ENCODE assay signal across 8 mouse cellular contexts in genomic region chr10:80244791-80245399, GRCm38 (mm10). TPM values are rescaled to one million over a fixed set of nuclear protein-coding genes. Genes with fewer than 3 reads are reported as not detected.
A peak's percentile ranks its signal among the peaks of the same experiment; 100 is the strongest.
DNase-seq lines count a peak whose midpoint lies in the region; ATAC-seq lines count a peak whose summit lies in the region.

No protein-coding gene starts in this region.

- H3K4me2 ChIP-seq in intestine, embryonic 14.5 days (ENCODE audit: low read length) = no peak overlapping the region
- H3K4me2 ChIP-seq in midbrain, embryonic 12.5 days (replicated peaks) = no peak overlapping the region

- H3K9me3 ChIP-seq in intestine, embryonic 14.5 days (ENCODE audit: control insufficient read depth, low read length) = no peaks in the 10 kb centered on the region
- no peaks in the 10 kb centered on the region for H3K9me3 ChIP-seq in midbrain, embryonic 12.5 days

- no peak overlapping the region for H3K27ac ChIP-seq in intestine, embryonic 14.5 days (ENCODE audit: low read depth)
- peak overlapping the region; percentile 66 for H3K27ac ChIP-seq in midbrain, embryonic 12.5 days (replicated peaks)

- no peak for ATAC-seq in intestine, embryonic 14.5 days (replicated peaks; ENCODE audit: low FRiP score, low TSS enrichment, low read depth)
- no peak for ATAC-seq in midbrain, embryonic 12.5 days (ENCODE audit: low FRiP score, low read depth)
- ATAC-seq in granulocyte monocyte progenitor cell, adult 5-6 weeks (replicated peaks; ENCODE audit: poor library complexity, severe bottlenecking) = no peak

- 38% methylated on average over 5 of the region's 5 CpGs for WGBS in intestine, embryonic 14.5 days
- 33% methylated on average over 5 of the region's 5 CpGs for WGBS in midbrain, embryonic 12.5 days

- peak; percentile 36 to 50 for DNase-seq in heart, postnatal 14 days
- DNase-seq in heart, postnatal 25 days (ENCODE audit: low spot score) = no peak
- peak; percentile 62 for DNase-seq in ES-CJ7 (ENCODE audit: low read depth, low spot score)
- DNase-seq in cerebellum, postnatal 36 days = peak; percentile 65 to 73
- DNase-seq in intestine, embryonic 14.5 days (ENCODE audit: low spot score) = peak; percentile 75
- no peak for DNase-seq in left cerebral cortex, adult 9 months (ENCODE audit: low spot score in 2 of 2)

- peaks cover 49% of the 10 kb centered on the region for H3K36me3 ChIP-seq in intestine, embryonic 14.5 days (ENCODE audit: control insufficient read depth, insufficient read depth, low read length)
- H3K36me3 ChIP-seq in midbrain, embryonic 12.5 days = peaks cover 48% of the 10 kb centered on the region

- intact Hi-C loops in heart, postnatal 14 days (cut with DNase I) = loop anchor here (1.0 to 10.0 kb wide), 3 partner anchors 46 to 280 kb away; partner anchors contain the start of gene Wdr18
- intact Hi-C loops in heart, postnatal 25 days (cut with DNase I) = loop anchor here (1.0 kb wide), 2 partner anchors 46 to 70 kb away; no protein-coding TSS in a partner anchor

- H3K27me3 ChIP-seq in intestine, embryonic 14.5 days (replicated peaks; ENCODE audit: control insufficient read depth, insufficient read depth, low read length) = no peaks in the 10 kb centered on the region
- peaks cover 17% of the 10 kb centered on the region for H3K27me3 ChIP-seq in midbrain, embryonic 12.5 days

- H3K4me1 ChIP-seq in intestine, embryonic 14.5 days (replicated peaks; ENCODE audit: control insufficient read depth, insufficient read depth, low read length) = peaks cover 5% of the 10 kb centered on the region; the same call in 1 of the 2 replicates
- peaks cover 16% of the 10 kb centered on the region for H3K4me1 ChIP-seq in midbrain, embryonic 12.5 days

- H3K9ac ChIP-seq in intestine, embryonic 14.5 days (ENCODE audit: low read length) = no peak overlapping the region
- peak overlapping the region; percentile 45; the same call in 1 of the 2 replicates for H3K9ac ChIP-seq in midbrain, embryonic 12.5 days (replicated peaks)

- H3K4me3 ChIP-seq in intestine, embryonic 14.5 days (ENCODE audit: low read depth, low read length) = no peak overlapping the region
- no peak overlapping the region for H3K4me3 ChIP-seq in midbrain, embryonic 12.5 days

RNA-seq across cellular contexts. Expression of gene Ndufs7, which starts 4.0 kb away (rescaled TPM):
- 100 to 1,000 TPM; 728 to 743 TPM for total RNA-seq in heart, postnatal 14 days (2021)
- total RNA-seq in heart, postnatal 25 days (2021) = 100 to 1,000 TPM; 957 to 967 TPM
- 453 and 498 TPM in 2 replicates for polyA plus RNA-seq in intestine, embryonic 14.5 days (2014; fragmentation: Nextera tagmentation; extraction: Ambion mirVana)
- polyA plus RNA-seq in midbrain, embryonic 12.5 days (2016; fragmentation: Nextera tagmentation; extraction: Ambion mirVana) = 205 and 213 TPM in 2 replicates
- total RNA-seq in granulocyte monocyte progenitor cell, adult 5-6 weeks (2014; fragmentation: Nextera tagmentation) = 109 and 191 TPM in 2 replicates
- total RNA-seq in granulocyte monocyte progenitor cell, adult 5-6 weeks (2017) = 97.9 and 124 TPM in 2 replicates

RNA-seq across cellular contexts. Expression of gene Gamt, which starts 15.9 kb away (rescaled TPM):
- total RNA-seq in heart, postnatal 14 days (2021) = 10 to 100 TPM; 11.6 to 14.5 TPM
- 1 to 10 TPM; 9.0 to 9.3 TPM for total RNA-seq in heart, postnatal 25 days (2021)
- polyA plus RNA-seq in intestine, embryonic 14.5 days (2014; fragmentation: Nextera tagmentation; extraction: Ambion mirVana) = 34.1 and 61.2 TPM in 2 replicates
- polyA plus RNA-seq in midbrain, embryonic 12.5 days (2016; fragmentation: Nextera tagmentation; extraction: Ambion mirVana) = 28.1 and 29.5 TPM in 2 replicates
- total RNA-seq in granulocyte monocyte progenitor cell, adult 5-6 weeks (2014; fragmentation: Nextera tagmentation) = 4.8 and 6.9 TPM in 2 replicates
- 3.1 and 5.7 TPM in 2 replicates for total RNA-seq in granulocyte monocyte progenitor cell, adult 5-6 weeks (2017)

RNA-seq across cellular contexts. Expression of gene Dazap1, which starts 16.4 kb away (rescaled TPM):
- total RNA-seq in heart, postnatal 14 days (2021) = 10 to 100 TPM; 68.2 to 76.3 TPM
- total RNA-seq in heart, postnatal 25 days (2021) = 10 to 100 TPM; 55.0 to 69.6 TPM
- polyA plus RNA-seq in intestine, embryonic 14.5 days (2014; fragmentation: Nextera tagmentation; extraction: Ambion mirVana) = 42.3 and 45.7 TPM in 2 replicates
- 61.2 and 71.3 TPM in 2 replicates for polyA plus RNA-seq in midbrain, embryonic 12.5 days (2016; fragmentation: Nextera tagmentation; extraction: Ambion mirVana)
- 128 and 145 TPM in 2 replicates for total RNA-seq in granulocyte monocyte progenitor cell, adult 5-6 weeks (2014; fragmentation: Nextera tagmentation)
- total RNA-seq in granulocyte monocyte progenitor cell, adult 5-6 weeks (2017) = 154 and 157 TPM in 2 replicates

RNA-seq across cellular contexts. Expression of gene Mum1, which starts 18.7 kb away (rescaled TPM):
- 10 to 100 TPM; 17.0 to 21.0 TPM for total RNA-seq in heart, postnatal 14 days (2021)
- total RNA-seq in heart, postnatal 25 days (2021) = 10 to 100 TPM; 15.3 to 16.7 TPM
- 61.3 and 66.5 TPM in 2 replicates for polyA plus RNA-seq in intestine, embryonic 14.5 days (2014; fragmentation: Nextera tagmentation; extraction: Ambion mirVana)
- 151 and 195 TPM in 2 replicates for polyA plus RNA-seq in midbrain, embryonic 12.5 days (2016; fragmentation: Nextera tagmentation; extraction: Ambion mirVana)
- total RNA-seq in granulocyte monocyte progenitor cell, adult 5-6 weeks (2014; fragmentation: Nextera tagmentation) = 52.6 and 53.1 TPM in 2 replicates
- total RNA-seq in granulocyte monocyte progenitor cell, adult 5-6 weeks (2017) = 30.6 and 31.0 TPM in 2 replicates

RNA-seq across cellular contexts. Expression of gene Rps15, which starts 47.4 kb away (rescaled TPM):
- 100 to 1,000 TPM; 652 to 716 TPM for total RNA-seq in heart, postnatal 14 days (2021)
- total RNA-seq in heart, postnatal 25 days (2021) = 100 to 1,000 TPM; 703 to 732 TPM
- 1,236 and 1,315 TPM in 2 replicates for polyA plus RNA-seq in intestine, embryonic 14.5 days (2014; fragmentation: Nextera tagmentation; extraction: Ambion mirVana)
- polyA plus RNA-seq in midbrain, embryonic 12.5 days (2016; fragmentation: Nextera tagmentation; extraction: Ambion mirVana) = 671 and 694 TPM in 2 replicates
- total RNA-seq in granulocyte monocyte progenitor cell, adult 5-6 weeks (2014; fragmentation: Nextera tagmentation) = 3,725 and 3,829 TPM in 2 replicates
- 2,646 and 2,810 TPM in 2 replicates for total RNA-seq in granulocyte monocyte progenitor cell, adult 5-6 weeks (2017)

Comparison
In these comparisons a context has a peak if more than half of its experiments do, and no peak if none do; other contexts are left out.
1. DNase-seq: peak in heart, postnatal 14 days (2 of 2), ES-CJ7 (single experiment), cerebellum, postnatal 36 days (2 of 2) and intestine, embryonic 14.5 days (single experiment); none in heart, postnatal 25 days (single experiment) and left cerebral cortex, adult 9 months (0 of 2).